Mouse (Mus musculus) frontal cortex, adult (tissue): ENCODE measurements around the gene Cmtm3.

ENCODE experiments used
- ATAC-seq: cut with Nextera tagmentation; 2 replicates; pipeline ENCODE4 v1.9.2; 2017; ENCODE audit warnings: mild to moderate bottlenecking, moderate library complexity, mixed read lengths; ENCODE audit not compliant: low TSS enrichment

Cmtm3 gene

GRCm38 (mm10) chr8:104341678-104342077 lies 2.5 kb downstream of the Cmtm3 start:
- ATAC-seq: no peak

- no peak for ATAC-seq
These were observed 3.2 kb downstream of the Cmtm3 start for GRCm38 (mm10) chr8:104342426-104342825.

- peak; percentile 80 for ATAC-seq
These were observed 4.7 kb downstream of the Cmtm3 start for GRCm38 (mm10) chr8:104343957-104344356.

GRCm38 (mm10) chr8:104344622-104345021 lies 5.4 kb downstream of the Cmtm3 start:
- no peak for ATAC-seq

GRCm38 (mm10) chr8:104346706-104347105 lies 7.5 kb downstream of the Cmtm3 start:
- no peak for ATAC-seq

- no peak for ATAC-seq
These were observed 9.8 kb downstream of the Cmtm3 start for GRCm38 (mm10) chr8:104348971-104349370.

GRCm38 (mm10) chr8:104350047-104350446 lies 10.8 kb downstream of the Cmtm3 start:
- no peak for ATAC-seq

GRCm38 (mm10) chr8:104353186-104353585 lies 14.0 kb downstream of the Cmtm3 start:
- peak; percentile 64; the same call in 1 of the 2 replicates for ATAC-seq

GRCm38 (mm10) chr8:104354504-104354903 lies 15.3 kb downstream of the Cmtm3 start:
- no peak for ATAC-seq

GRCm38 (mm10) chr8:104358637-104359036 lies 19.4 kb downstream of the Cmtm3 start:
- no peak for ATAC-seq

- no peak for ATAC-seq
These were observed 20.7 kb downstream of the Cmtm3 start for GRCm38 (mm10) chr8:104359778-104360456.

- no peak for ATAC-seq
These were observed 26.5 kb downstream of the Cmtm3 start for GRCm38 (mm10) chr8:104365695-104366094.

GRCm38 (mm10) chr8:104367398-104367797 lies 28.2 kb downstream of the Cmtm3 start:
- no peak for ATAC-seq

- ATAC-seq: peak; percentile 62
These were observed 30.4 kb downstream of the Cmtm3 start for GRCm38 (mm10) chr8:104369591-104369990.

GRCm38 (mm10) chr8:104370071-104370470 lies 30.9 kb downstream of the Cmtm3 start:
- peak; percentile 76 for ATAC-seq

GRCm38 (mm10) chr8:104371121-104371520 lies 31.9 kb downstream of the Cmtm3 start:
- no peak for ATAC-seq

GRCm38 (mm10) chr8:104373779-104374178 lies 34.6 kb downstream of the Cmtm3 start:
- ATAC-seq: no peak

- no peak for ATAC-seq
These were observed 35.1 kb downstream of the Cmtm3 start for GRCm38 (mm10) chr8:104374269-104374668.

- ATAC-seq: no peak
These were observed 35.9 kb downstream of the Cmtm3 start for GRCm38 (mm10) chr8:104374864-104375846.

- ATAC-seq: peak; percentile 72
These were observed 36.7 kb downstream of the Cmtm3 start for GRCm38 (mm10) chr8:104375959-104376358.

- no peak for ATAC-seq
These were observed 37.5 kb downstream of the Cmtm3 start for GRCm38 (mm10) chr8:104376669-104377068.

- ATAC-seq: peak; percentile 53
These were observed 40.2 kb downstream of the Cmtm3 start for GRCm38 (mm10) chr8:104379301-104379836.
